Mouse (Mus musculus): ENCODE measurements around the gene Fam131a.

Gene Fam131a

DNA sequence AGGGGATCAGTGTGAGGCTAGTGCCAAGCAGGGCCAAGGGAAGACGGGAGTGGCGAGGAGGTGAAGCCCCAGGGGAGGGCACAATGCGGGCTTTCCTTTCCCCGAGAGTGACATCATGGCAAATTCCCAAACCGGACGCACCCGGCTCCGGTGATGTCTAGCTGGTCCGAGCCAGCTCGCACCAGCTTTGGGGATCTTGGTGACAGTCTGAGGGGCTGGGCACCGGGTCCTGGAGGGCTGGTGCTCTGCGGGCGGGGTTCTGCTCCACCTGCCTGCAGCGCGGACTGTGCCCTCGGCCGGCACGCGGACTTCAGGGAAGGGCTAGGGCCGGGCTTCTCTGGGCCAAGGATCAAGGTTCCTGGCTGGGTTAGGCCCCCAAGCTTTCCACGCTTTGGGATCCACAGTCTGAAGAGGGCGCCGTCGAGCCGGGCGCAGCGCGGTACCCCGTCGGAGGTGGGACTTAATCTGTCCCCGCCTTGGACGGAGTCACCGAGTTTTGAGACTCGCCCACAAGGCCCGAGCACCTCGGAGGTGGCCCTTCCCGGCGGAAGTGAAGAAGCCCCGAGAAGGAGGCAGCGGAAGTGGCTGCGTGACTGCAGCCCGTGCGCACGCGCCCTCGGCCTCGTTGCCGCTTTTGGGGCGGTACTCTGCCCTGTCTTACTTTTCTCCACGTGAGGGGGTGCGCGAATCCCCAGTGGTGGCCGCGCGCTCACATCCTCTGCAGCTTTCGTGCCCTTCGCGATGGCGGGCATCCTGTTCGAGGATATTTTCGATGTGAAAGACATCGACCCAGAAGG is 24.3 kb downstream of the Fam131a start, which contains the start of the genes Polr2h and Clcn2:
TSS of gene Polr2h (plus strand) at position 485 of the 797 bp plus-strand sequence.
TSS of gene Clcn2 (minus strand) at position 566 of the 797 bp plus-strand sequence.
- peak; percentile 99 for DNase-seq

DNA sequence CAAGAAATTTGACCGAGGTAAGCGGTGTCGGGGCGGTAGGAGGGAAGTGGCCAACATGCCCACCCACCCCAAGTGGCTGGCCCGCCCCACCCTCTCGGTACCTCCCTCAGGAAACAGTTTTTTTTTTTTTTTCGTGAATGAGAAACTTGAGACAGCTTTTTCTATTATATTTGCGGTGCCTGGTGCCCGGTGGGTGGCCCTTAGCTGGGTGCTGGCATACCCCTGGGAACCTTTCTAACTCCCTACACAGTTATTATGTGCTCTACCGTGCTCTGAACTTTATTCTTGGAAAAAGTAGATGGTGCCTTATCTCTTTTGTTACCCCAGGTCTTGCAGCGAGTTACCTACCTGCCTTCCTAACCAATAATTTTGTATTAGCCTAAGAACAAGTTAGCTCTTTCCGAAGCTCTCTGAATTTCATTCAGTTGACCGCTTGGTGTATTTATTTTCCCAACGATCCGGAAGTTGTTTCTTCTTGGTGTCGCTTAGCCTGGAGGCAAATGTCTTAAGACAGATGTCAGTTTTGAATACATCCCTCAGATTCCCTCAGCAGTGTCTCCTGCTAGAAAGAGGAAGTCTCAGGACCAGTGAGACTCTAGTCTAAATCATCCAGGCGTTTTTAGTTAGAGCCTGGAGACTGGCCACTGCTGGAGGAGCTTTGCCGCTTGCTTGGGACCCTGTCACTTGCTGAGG is 25.1 kb downstream of the Fam131a start:
- DNase-seq = no peak

DNA sequence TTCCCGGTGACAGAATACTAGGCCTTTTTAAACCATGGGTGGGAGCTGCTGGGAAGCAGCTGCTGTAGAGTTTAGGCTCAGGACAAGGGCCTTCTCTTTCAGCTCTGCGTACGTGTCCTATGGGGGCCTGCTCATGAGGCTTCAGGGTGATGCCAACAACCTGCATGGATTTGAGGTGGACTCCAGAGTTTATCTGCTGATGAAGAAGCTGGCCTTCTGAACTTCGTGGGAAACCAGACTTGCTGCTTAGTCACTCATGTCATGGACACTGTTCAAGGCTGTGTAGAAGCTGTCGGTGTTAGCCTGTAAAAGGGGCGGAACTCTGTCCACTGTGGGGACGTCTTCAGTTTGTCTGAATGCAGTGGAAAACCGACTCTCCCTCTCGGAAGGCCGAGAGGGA is 28.8 kb downstream of the Fam131a start:
- DNase-seq = no peak

DNA sequence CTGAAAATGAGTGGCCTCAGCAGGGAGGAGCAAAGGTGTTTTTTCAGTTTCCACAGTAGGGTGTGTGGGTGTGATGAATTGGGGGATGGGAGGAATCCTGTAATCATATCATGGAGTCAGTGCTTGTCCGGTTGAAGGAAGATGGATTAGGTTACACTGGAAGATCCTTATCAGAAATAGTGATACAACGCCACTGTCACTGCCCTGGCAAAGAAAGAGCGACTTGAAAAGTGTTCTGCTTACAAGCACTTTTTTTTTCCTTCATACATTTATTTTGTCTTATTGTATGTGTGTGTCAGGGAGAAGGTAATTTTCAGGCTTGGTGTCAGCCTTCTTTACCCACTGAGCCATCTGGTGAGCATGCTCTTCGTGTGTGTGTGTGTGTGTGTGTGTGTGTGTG is 29.7 kb downstream of the Fam131a start:
- DNase-seq = no peak

DNA sequence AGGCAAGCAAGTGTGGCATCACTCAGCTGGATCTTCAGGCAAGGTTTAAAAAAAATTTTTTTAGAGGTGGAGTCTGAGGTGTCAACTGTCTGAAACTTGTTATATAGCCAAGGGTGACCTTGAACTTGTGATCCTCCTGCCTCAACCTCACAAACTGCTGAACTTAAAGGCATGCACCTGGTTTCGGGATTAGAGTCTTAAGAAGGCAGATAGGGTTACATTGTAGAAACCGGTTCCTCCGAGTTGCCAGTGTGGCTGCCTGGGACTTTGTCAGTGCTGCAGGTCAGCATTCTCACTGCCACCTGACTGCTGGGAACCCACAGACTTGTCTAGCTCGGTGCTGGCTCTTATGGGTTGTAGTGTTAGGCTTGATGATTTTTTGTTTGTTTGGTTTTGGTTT is 30.2 kb downstream of the Fam131a start:
- DNase-seq = no peak

GRCm38 (mm10) chr16:20724338-20724748 is 31.3 kb downstream of the Fam131a start:
- no peak for DNase-seq

GRCm38 (mm10) chr16:20725321-20725720 is 32.3 kb downstream of the Fam131a start:
- no peak for DNase-seq

DNA sequence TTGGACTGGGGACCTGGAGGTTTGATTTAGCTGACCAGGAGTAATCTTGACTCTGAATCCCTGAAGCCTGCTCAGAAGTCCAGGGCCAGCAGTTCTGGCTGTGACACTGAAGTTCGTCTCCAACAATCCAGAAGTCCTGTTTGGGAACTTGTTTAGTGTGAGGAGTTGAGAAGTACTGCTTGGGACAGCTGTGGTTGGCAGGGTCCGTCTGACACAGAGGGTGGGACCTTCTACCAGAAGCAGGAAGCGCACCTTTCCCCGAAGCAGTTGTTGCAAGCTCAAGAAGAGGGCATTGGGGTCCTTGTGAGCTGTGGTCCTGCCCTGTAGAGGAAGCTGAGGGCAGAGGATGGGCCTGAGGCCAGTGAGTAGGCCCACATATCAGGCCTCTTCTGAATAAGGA is 32.7 kb downstream of the Fam131a start:
- DNase-seq = no peak

DNA sequence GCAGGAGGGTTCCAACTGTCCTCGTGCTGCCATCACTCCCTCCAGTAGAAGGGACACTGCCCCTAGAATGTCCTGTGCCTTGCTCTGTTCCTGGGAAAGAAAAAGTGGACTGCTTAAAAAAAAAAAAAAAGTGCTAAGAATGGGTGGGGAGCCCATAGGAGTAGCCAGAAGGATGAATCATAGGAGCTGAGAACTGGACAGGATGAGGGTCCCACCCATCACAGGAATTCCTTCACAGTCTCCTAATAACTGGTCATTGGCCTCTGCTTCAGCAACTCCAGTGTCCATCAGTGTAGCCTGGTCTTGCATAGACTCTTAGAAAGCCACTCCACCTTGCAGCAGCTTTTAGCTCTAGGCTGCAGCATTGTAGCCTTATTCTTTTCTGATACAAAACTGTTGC is 33.3 kb downstream of the Fam131a start:
- no peak for DNase-seq

GRCm38 (mm10) chr16:20730293-20730711 is 37.3 kb downstream of the Fam131a start:
- no peak for DNase-seq

- DNase-seq = peak; percentile 67
These were observed 38.6 kb downstream of the Fam131a start for GRCm38 (mm10) chr16:20731688-20732087.

GRCm38 (mm10) chr16:20732251-20732924 is 39.3 kb downstream of the Fam131a start:
- DNase-seq = no peak

DNA sequence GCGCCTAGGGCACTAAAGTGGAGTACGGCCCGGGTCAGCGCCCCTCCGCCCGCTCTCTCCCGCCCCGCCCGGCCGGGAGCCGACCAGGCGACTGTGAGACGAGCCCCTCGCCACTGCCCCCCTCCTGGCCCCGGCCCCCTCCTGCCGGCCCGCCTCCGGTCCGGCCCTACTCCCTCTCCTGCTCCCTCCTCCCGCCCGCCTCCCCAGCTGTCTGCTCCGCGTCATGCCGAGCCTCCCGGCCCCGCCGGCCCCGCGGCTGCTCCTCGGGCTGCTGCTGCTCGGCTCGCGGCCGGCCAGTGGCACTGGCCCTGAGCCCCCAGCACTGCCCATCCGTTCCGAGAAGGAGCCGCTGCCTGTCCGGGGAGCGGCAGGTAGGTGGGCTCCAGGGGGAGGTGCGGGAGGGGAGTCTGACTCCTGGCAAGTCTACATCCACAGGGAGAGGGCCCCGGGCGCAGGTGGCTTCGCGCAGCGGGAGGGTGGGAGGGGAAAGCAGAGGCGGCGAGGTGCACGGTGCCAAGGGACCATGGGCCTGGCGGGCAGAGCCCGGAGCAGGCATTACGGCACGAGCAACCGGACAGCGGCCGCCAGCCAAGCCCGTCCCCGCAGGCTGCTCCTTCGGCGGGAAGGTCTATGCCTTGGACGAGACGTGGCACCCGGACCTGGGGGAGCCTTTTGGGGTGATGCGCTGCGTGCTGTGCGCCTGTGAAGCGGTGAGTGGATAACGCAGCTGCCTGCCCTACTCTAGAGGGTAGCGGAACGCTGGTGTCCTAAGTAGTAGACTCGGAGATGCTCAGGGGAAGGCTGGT is 40.1 kb downstream of the Fam131a start, which contains the start of gene Chrd:
TSS of gene Chrd (plus strand) at position 203 of the 806 bp plus-strand sequence.
- DNase-seq = peak; percentile 65

DNA sequence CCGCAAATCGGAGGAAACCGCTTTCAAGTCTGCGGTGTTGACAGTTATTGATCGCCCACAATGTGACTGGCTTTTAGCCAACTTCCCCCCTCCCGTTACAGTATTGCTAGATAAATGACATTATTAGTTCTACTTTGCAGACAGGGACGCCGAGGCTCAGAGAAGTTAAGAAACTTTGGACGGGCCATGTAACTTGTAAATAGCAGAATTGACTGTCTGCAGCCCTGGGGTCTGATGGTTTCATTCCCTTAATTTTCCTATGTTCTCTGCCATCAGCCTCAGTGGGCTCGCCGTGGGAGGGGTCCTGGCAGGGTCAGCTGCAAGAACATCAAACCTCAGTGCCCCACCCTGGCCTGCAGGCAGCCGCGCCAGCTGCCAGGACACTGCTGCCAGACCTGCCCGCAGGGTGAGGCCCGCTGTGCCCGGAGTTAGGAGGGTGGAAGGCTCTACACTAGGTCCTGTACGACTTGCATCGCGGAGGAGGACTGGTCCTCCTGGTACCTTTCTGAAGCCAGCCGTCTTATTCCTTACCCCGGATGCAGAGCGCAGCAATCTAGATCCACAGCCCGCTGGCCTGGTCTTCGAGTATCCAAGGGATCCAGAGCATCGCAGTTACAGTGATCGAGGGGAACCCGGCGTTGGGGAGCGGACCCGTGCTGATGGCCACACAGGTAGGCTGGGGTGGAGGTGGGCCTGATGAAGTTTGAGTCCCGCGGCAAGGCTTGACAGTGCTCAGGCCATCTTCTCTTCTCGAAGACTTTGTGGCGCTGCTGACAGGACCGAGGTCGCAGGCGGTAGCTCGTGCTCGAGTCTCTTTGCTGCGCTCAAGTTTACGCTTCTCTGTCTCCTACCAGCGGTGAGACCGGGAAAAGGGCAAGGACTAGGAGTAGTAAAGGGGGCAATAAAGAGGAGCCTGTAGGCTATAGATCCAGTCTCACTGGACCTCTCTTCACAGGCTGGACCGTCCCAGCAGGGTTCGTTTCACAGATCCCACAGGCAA is 41.0 kb downstream of the Fam131a start, which contains the start of gene Thpo:
TSS of gene Thpo (minus strand) at position 781 of the 1,000 bp plus-strand sequence.
- DNase-seq = no peak

DNA sequence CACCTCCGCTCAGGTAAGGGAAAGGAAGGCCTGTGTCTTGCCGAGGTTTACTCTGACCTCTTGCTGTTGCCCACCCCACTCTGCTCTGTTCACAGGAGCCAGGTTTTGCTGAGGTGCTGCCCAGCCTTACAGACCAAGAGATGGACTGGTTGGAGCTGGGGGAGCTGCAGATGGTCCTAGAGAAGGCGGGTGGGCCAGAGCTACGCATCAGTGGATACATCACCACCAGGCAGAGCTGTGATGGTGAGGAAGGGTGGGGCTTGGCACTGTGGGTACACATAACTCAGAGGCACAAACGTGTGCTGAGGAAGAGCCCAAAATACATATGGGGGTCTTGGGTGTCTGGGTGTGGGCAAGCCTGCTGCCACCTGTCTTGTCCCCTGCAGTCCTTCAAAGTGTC is 42.6 kb downstream of the Fam131a start:
- no peak for DNase-seq

DNA sequence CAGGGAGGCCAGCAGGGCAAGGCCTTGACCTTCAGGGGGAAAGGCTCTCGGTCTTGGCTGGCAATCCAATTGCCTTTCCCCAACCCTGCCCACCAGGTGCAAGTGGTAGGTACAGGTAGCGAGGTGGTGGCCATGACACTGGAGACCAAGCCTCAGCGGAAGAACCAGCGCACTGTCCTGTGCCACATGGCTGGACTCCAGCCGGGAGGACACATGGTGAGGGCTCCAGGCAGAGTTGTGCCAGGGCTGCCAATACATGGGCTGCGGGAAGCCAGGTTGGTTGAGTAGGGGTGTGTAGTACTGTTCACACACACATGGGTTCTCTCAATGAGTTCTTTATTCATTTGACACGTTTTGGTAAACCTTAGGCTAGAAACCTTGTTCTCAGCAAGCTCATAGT is 43.1 kb downstream of the Fam131a start:
- no peak for DNase-seq

DNA sequence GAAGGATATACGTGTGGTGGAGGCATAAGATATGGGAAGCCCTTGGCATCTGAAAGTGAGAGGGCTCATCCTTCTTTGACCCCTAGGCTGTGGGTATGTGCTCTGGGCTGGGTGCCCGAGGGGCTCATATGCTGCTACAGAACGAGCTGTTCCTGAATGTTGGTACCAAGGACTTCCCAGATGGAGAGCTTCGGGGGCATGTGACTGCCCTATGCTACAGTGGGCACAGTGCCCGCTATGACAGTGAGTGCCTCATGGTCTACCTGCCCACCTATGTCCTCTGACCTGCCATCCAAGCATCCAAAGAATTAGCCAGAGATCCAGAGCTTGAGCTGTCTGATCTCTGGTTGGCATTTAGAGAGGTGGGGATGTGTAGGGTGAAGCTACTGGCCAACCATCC is 43.8 kb downstream of the Fam131a start:
- DNase-seq = no peak

DNA sequence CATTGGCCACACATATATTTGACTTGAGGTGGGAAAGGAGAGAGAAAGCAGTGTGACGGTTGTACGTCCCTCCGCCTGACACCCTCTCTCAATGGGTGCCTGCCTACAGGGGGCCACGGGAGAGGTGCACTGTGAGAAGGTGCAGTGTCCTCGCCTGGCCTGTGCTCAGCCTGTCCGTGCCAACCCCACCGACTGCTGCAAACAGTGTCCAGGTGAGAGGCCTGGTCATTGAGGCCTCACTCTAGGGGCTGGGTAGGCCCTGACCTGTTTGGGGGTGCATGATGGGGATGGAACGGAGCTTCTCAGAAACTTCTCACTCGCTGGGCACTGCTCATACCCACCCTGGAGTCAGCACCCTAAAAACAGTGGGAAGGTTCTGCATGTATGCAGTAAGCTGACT is 46.8 kb downstream of the Fam131a start:
- no peak for DNase-seq

GRCm38 (mm10) chr16:20746641-20747040 is 53.6 kb downstream of the Fam131a start:
- DNase-seq = peak; percentile 86

- peak; percentile 33 for DNase-seq
These were observed 57.5 kb downstream of the Fam131a start for GRCm38 (mm10) chr16:20750518-20750917.
